Mouse (Mus musculus) Patski (cell line): ENCODE measurements at regions not wholly inside any gene's neighbourhood (a gene's known extent, or its start where the extent isn't known, plus 50 kb on each side); places are given as distances from the start of the nearest gene placed in this dataset.

Experiments
- ATAC-seq: fragments of 100-300 bp; one replicate; pipeline ENCODE4 v1.8.0; 2021
- CTCF ChIA-PET: fragments of 350-600 bp; sonication (Branson Sonifier 250); formaldehyde crosslinking; loops from one replicate; lab custom pipeline; 2022; ENCODE audit warnings: inconsistent platforms; lab: Charles Lee
- POLR2A ChIA-PET: fragments of 350-600 bp; sonication (Branson Sonifier 250); formaldehyde crosslinking; loops from one replicate; lab custom pipeline; 2022; ENCODE audit warnings: antibody characterized with exemption, inconsistent platforms; lab: Charles Lee
- DNase-seq: peaks from one replicate; pipeline ENCODE4 v3.0.0-alpha.2; 2011; ENCODE audit warnings: low read depth, low spot score
- H3K27me3 ChIP-seq: fragments of 371-371 bp; one replicate; pipeline ENCODE4 v1.5.1; 2021
- CTCF ChIP-seq: fragments of 100-300 bp; IDR thresholded peaks from one replicate; pipeline ENCODE4 v1.5.1; 2021
- in situ Hi-C: fragments of 300-500 bp; cut with MboI; formaldehyde crosslinking; loops from 3 replicates; pipeline ENCODE4 v1.11.1; 2018; ENCODE audit warnings: low pct_unique_long_range_greater_than_20kb, mixed read lengths

DNA sequence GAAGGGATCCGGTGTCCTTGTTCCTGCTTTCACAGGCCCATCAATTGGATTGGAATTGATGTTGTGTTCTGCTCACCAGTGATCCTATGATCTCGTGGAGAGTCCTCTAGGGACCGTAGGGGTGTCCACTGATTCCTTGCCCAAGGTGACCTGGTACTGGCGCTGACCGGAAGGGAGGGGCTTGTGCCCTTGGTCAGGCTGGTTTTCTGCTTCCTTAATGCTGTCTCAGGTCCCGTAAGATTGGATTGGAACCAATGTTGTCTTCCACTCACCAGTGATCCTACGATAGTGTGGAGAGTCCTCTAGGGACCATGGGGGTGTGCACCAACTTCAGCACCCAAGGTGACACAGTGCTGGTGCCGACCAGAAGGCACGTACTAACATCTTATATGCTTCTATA is 324.9 kb upstream of the Ptchd4 start:
- TF ChIP-seq CTCF = no peak
- in situ Hi-C loops = no loop called here

DNA sequence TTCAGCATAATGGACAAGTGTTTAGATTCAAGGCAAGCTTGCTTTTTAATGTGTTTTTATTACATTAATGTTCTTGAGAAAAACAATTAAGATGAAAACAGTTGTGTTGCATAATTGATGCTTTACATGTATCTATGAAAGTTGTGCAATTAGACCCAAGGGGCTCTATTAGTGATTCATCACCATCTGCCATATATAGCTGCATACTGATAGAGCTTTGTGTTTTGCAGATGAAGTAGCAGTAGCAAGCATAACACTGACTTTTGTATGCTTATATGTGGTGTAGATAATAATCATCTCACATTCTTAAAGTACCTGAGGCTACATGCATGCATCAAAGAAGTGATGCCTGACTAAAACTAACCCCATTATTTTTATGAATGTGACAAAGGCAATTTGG is 307.3 kb upstream of the Ptchd4 start:
- no peak for DNase-seq
- POLR2A ChIA-PET = no interaction called here
- ATAC-seq = no peak
- in situ Hi-C loops = no loop called here
- H3K27me3 ChIP-seq = no peaks in the 10 kb centered on the region
- no peak for TF ChIP-seq CTCF
- CTCF ChIA-PET = interaction anchor here (1.0 kb wide), 1 partner anchor 30 kb away, joined by 3 read pairs; no protein-coding TSS in a partner anchor

More for the DNA sequence above, 324.9 kb upstream of the Ptchd4 start:
- POLR2A ChIA-PET = no interaction called here
- H3K27me3 ChIP-seq = no peaks in the 10 kb centered on the region
- DNase-seq (no peak), ATAC-seq (no peak)
- CTCF ChIA-PET = interaction anchor here (0.9 kb wide), 1 partner anchor 16 kb away, joined by 3 read pairs; no protein-coding TSS in a partner anchor

- no peaks in the 10 kb centered on the region for H3K27me3 ChIP-seq
- DNase-seq (no peak), ATAC-seq (no peak)
- POLR2A ChIA-PET = no interaction called here
- CTCF ChIA-PET = no interaction called here
- no peak for TF ChIP-seq CTCF
- in situ Hi-C loops = no loop called here
Observed at GRCm38 (mm10) chr17:42024295-42024694, 291.5 kb upstream of the Ptchd4 start.

DNA sequence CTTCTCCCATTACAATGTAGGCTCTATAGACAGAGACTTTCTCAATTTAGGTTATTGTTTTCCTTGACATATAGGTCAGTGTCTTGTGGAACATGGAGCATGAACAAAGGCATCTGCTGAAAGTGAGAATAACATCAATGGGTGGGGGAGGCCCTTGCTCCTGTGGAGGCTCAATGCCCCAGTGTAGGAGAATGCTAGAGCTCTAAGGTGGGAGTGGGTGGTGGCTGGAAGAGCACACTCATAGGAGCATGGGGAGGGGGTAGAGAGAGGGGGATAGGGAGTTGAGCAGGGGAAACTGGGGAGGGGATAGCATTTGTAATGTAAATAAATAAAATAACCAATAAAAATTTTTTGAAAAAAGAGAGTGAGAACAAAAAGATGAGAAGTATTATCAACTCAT is 288.5 kb upstream of the Ptchd4 start:
- DNase-seq (no peak), ATAC-seq (no peak)
- TF ChIP-seq CTCF = no peak
- CTCF ChIA-PET = interaction anchor here (2.5 kb wide), 1 partner anchor 19 kb away, joined by 5 read pairs; no protein-coding TSS in a partner anchor
- in situ Hi-C loops = no loop called here
- POLR2A ChIA-PET = interaction anchor here (0.7 kb wide), 1 partner anchor 273 kb away, joined by 3 read pairs; no protein-coding TSS in a partner anchor
- H3K27me3 ChIP-seq = no peaks in the 10 kb centered on the region

DNA sequence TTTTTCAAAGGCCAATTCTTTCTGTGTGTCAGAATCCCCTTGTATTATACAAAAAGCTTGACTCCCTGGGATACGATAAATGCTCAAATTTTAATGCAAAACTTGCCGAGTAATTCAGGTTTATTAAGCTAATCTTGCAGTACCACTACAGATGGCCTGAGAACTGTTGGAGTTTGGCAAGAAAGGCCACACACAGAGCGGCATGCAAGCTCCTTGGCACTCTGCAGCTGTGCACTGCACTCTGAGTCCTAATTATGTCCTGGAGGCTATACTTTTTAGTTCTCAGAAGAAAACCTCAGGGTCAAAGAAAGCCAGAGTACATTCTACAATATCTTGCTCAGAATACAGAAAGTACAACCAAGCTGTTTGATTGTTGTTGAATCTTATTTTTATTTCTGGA is 286.3 kb upstream of the Ptchd4 start:
- ChIA-PET POLR2A (no interaction called here), CTCF (interaction anchor here (1.2 kb wide), 1 partner anchor 101 kb away, joined by 3 read pairs; no protein-coding TSS in a partner anchor)
- TF ChIP-seq CTCF = no peak
- in situ Hi-C loops = no loop called here
- ATAC-seq (no peak), DNase-seq (no peak)
- no peaks in the 10 kb centered on the region for H3K27me3 ChIP-seq

- no peak for TF ChIP-seq CTCF
- in situ Hi-C loops = no loop called here
- DNase-seq (no peak), ATAC-seq (no peak)
- H3K27me3 ChIP-seq = no peaks in the 10 kb centered on the region
- CTCF ChIA-PET = no interaction called here
- POLR2A ChIA-PET = no interaction called here
Observed at GRCm38 (mm10) chr17:42037089-42037488, 278.7 kb upstream of the Ptchd4 start.

DNA sequence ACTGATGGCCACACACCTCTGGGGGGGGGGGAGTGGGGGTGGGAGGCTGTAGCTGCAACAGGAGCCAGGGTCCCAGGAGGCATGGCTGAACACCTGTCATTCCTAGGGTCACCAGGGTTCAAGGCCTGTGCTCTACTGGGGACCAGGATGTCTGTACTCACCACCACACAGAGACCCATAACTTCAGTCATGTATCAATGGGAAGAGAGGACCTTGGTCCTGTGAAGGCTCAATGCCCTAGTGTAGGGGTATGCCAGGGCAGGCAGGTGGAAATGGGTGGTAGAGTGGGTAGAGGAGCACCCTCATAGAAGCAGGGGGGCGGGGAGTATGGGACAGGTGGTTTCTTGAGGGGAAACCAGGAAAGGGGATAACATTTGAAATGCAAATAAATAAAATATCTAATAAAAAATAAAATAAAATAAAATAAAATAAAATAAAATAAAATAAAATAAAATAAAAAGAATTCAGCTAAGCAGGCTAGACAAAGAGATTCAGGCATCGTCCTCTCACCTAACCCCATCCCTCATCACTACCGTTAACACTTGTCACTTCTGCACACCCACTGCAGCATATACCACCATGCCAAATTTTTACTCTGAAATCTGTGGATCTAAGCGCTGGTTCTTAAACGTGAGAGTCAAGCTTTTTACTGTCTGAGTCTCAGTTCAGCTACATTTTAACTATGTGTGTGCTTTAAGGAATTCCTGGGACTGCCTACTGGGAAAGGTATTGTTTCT is 265.8 kb upstream of the Ptchd4 start:
- DNase-seq (no peak), ATAC-seq (no peak)
- in situ Hi-C loops = no loop called here
- TF ChIP-seq CTCF = no peak
- ChIA-PET CTCF (no interaction called here), POLR2A (interaction anchor here (0.6 kb wide), 1 partner anchor 137 kb away, joined by 3 read pairs; no protein-coding TSS in a partner anchor)
- peaks cover 3% of the 10 kb centered on the region for H3K27me3 ChIP-seq

DNA sequence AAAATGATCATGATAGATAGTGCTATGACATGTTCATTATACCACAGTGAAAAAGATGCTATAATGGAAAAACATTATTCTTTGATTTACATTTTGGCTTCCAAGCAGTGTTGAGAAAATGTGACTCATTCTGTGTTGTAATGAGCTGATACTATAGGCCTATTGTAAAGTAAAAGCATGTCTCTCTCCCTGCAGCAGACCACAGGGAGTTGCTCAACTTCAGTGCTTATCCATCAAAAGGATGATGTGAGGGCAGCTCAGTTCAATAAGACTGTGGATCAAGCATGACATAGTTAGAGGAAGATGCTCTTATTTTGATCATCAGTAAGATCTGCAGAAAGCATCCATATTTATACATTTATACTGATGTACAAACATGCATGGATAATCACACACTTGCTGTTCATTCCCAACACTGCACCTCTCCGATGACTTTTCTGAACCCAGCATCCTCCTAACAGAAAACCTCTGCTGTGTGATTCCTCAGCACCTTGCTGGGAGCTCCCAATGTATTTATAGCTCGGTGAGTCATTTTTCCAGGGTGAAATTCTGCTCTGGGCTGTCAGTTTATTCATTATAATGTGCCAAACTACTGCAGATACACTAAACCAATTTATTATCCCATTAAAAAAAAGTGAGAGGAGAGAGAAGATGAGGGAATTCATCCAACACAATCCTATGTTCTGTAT is 224.8 kb upstream of the Ptchd4 start:
- H3K27me3 ChIP-seq = no peaks in the 10 kb centered on the region
- CTCF ChIA-PET = interaction anchor here (1.2 kb wide), 1 partner anchor 14 kb away, joined by 3 read pairs; no protein-coding TSS in a partner anchor
- in situ Hi-C loops = no loop called here
- TF ChIP-seq CTCF = no peak
- DNase-seq (peak; percentile 7), ATAC-seq (peak; percentile 65)
- POLR2A ChIA-PET = no interaction called here

GRCm38 (mm10) chr17:42113684-42114083 is 202.1 kb upstream of the Ptchd4 start:
- ChIA-PET POLR2A (no interaction called here), CTCF (no interaction called here)
- ATAC-seq = no peak
- TF ChIP-seq CTCF = no peak
- no peak for DNase-seq
- no peaks in the 10 kb centered on the region for H3K27me3 ChIP-seq
- in situ Hi-C loops = no loop called here

GRCm38 (mm10) chr17:42120759-42121158 is 195.0 kb upstream of the Ptchd4 start:
- DNase-seq (peak; percentile 33), ATAC-seq (peak; percentile 85)
- TF ChIP-seq CTCF = no peak
- H3K27me3 ChIP-seq = no peaks in the 10 kb centered on the region
- ChIA-PET POLR2A (no interaction called here), CTCF (interaction anchor here (1.1 kb wide), 1 partner anchor 25 kb away, joined by 3 read pairs; no protein-coding TSS in a partner anchor)
- in situ Hi-C loops = no loop called here
